In the genomic region with DNA sequence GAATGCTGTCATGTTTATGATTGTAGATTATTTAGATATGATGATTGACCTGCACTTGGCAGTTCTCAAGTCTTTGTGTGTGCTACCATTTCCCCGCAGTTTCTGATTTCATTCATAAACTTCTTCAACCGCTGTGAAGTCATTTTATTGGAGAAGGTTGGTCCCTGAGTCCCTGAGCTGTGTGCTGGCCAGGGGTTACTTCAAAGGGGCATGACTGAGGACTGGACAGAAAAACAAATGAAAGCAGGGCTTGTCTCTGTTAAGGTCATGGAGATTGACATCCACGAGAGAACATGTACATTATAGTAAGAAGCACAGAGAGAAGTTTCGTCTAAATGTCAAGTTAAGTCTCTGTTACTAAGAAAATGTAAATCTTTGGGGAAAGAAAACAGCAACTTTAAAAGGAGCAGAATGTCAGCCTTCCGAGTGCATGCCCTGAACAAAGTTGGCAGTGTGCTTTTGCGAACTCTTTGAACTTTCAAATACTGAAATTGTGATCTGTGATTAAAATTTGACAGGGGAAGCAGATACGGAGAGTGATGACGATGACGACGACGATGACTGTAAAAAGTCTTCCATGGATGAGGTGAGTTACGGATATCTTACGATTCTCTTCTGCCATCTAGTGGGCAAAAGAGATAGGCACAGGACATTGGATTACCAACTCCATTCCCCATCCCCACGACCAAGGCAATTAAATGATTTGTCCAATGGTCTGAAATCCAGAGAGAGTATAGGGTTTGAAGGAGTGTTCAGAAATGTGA, we compare ENCODE assay signal across 8 mouse cellular contexts.
DNase-seq lines count a peak whose midpoint lies in the region; ATAC-seq and TF ChIP-seq lines count a peak whose summit lies in the region.

No protein-coding gene starts in this region.

- H3K27ac ChIP-seq in cortical plate, adult 2 months (ENCODE audit: insufficient read depth, low read length): no peak overlapping the region
- no peak overlapping the region for H3K27ac ChIP-seq in midbrain, embryonic 16.5 days (ENCODE audit: low read length)

- H3K27me3 ChIP-seq in midbrain, embryonic 16.5 days (ENCODE audit: control insufficient read depth, insufficient read depth, low read depth, low read length): no peaks in the 10 kb centered on the region

- H3K9me3 ChIP-seq in midbrain, embryonic 16.5 days (replicated peaks; ENCODE audit: control insufficient read depth, low read length, poor library complexity, severe bottlenecking): no peaks in the 10 kb centered on the region

- peak; percentile 79 for ATAC-seq in midbrain, embryonic 16.5 days

- peak; percentile 22 for DNase-seq in CD4-positive helper T cell, adult 2 months (ENCODE audit: low read depth, low spot score)
- DNase-seq in NIH3T3 (ENCODE audit: low read depth): peak; percentile 83
- DNase-seq in heart, adult 9 months (ENCODE audit: low spot score in 2 of 2): peak; percentile 30 to 35
- peak; percentile 17 for DNase-seq in kidney, adult 18-20 months
- peak; percentile 17 to 32 for DNase-seq in left cerebral cortex, postnatal 36 days (ENCODE audit: low spot score in 2 of 2)
- no peak for DNase-seq in spleen, adult 12 weeks (ENCODE audit: low spot score)

- intact Hi-C loops in left cerebral cortex, postnatal 36 days (cut with DNase I): loop anchor here (1.0 kb wide), 1 partner anchor 649 kb away; no protein-coding TSS in a partner anchor

- no peaks in the 10 kb centered on the region for H3K36me3 ChIP-seq in midbrain, embryonic 16.5 days (ENCODE audit: control insufficient read depth, insufficient read depth, low read length)

- H3K4me1 ChIP-seq in cortical plate, adult 2 months (ENCODE audit: control insufficient read depth, insufficient read depth, low read length): no peaks in the 10 kb centered on the region
- H3K4me1 ChIP-seq in midbrain, embryonic 16.5 days (ENCODE audit: control insufficient read depth, insufficient read depth, low read length): peaks cover 4% of the 10 kb centered on the region; the same call in 1 of the 2 replicates

- H3K9ac ChIP-seq in midbrain, embryonic 16.5 days (ENCODE audit: low read depth, low read length): no peak overlapping the region

- peak overlapping the region; percentile 57 for H3K4me2 ChIP-seq in midbrain, embryonic 16.5 days (ENCODE audit: low read length)

- H3K4me3 ChIP-seq in cortical plate, adult 2 months (ENCODE audit: insufficient read depth, low read length): no peak overlapping the region
- H3K4me3 ChIP-seq in midbrain, embryonic 16.5 days (ENCODE audit: low read depth, low read length): peak overlapping the region; percentile 28; the same call in 1 of the 2 replicates

- no peak for TF ChIP-seq POLR2A in cortical plate, adult 2 months (IDR thresholded peaks at IDR 0.05; ENCODE audit: extremely low read depth, insufficient read depth, low read length)

- WGBS in midbrain, embryonic 16.5 days: 10% methylated on average over 14 of the region's 14 CpGs

- peak; percentile 74 for TF ChIP-seq CTCF in cortical plate, adult 2 months (IDR thresholded peaks at IDR 0.05; ENCODE audit: extremely low read depth, insufficient read depth, low read length)
